Mouse (Mus musculus) lung, adult 2 months (tissue): ENCODE results near the gene Nudt9.

Experiments
- CTCF ChIP-seq: fragments of 200-500 bp; IDR thresholded peaks from 2 replicates; pipeline ENCODE4 v1.5.1; 2011; ENCODE audit warnings: mild to moderate bottlenecking, low read length, control low read depth; ENCODE audit not compliant: insufficient read depth
- POLR2A ChIP-seq: fragments of 200-500 bp; IDR thresholded peaks from 2 replicates; pipeline ENCODE4 v1.6.1; 2011; ENCODE audit warnings: low read depth, mild to moderate bottlenecking, control low read depth, low read length, borderline replicate concordance; ENCODE audit errors: extremely low read depth

- TF ChIP-seq CTCF (no peak), POLR2A (no peak)
These were observed 14.3 kb downstream of the Nudt9 start for GRCm38 (mm10) chr5:104060429-104060828.
